Mouse (Mus musculus): ENCODE data around the gene Egfl6. TPM values are rescaled to one million over a fixed set of nuclear protein-coding genes. Genes with fewer than 3 reads are reported as not detected.

Gene Egfl6
- polyA plus RNA-seq, 1 experiment = not detected

- Histone ChIP-seq H3K4me3 (no peak overlapping the region), H3ac (ENCODE audit: control insufficient read depth, insufficient read length) (no peak overlapping the region), H3K27me3 (ENCODE audit: control insufficient read depth, insufficient read depth, insufficient read length) (no peaks in the 10 kb centered on the region), H3K79me2 (ENCODE audit: control insufficient read depth, insufficient read depth) (no peaks in the 10 kb centered on the region), H3K4me2 (ENCODE audit: low read depth) (no peak overlapping the region), H3K36me3 (ENCODE audit: control insufficient read depth, insufficient read depth) (no peaks in the 10 kb centered on the region)
- TF ChIP-seq POLR2AphosphoS2 (IDR thresholded peaks at IDR 0.05; ENCODE audit: insufficient read length, low read depth) = no peak
- no peak for TF ChIP-seq CEBPB (IDR thresholded peaks at IDR 0.05; ENCODE audit: insufficient read depth, poor library complexity, severe bottlenecking)
- TF ChIP-seq REST (IDR thresholded peaks at IDR 0.05; ENCODE audit: insufficient read depth, insufficient read length) = no peak
- no peak for TF ChIP-seq TCF3 (IDR thresholded peaks at IDR 0.05; ENCODE audit: insufficient read length, low read depth)
- TF ChIP-seq SRF (IDR thresholded peaks at IDR 0.05; ENCODE audit: control insufficient read depth, insufficient read length, low read depth) = no peak
- no peak for TF ChIP-seq MAX (IDR thresholded peaks at IDR 0.05; ENCODE audit: low read depth)
- no peak for TF ChIP-seq POLR2A (IDR thresholded peaks at IDR 0.05; ENCODE audit: insufficient read length, low read depth)
- TF ChIP-seq MYOD1 (IDR thresholded peaks at IDR 0.05; ENCODE audit: control insufficient read depth in 1 of 3, insufficient read length in 2 of 3, low read depth in 2 of 3) = no peak
- no peak for TF ChIP-seq E2F4 (IDR thresholded peaks at IDR 0.05; ENCODE audit: insufficient read depth)
- no peak for TF ChIP-seq TCF12 (IDR thresholded peaks at IDR 0.05; ENCODE audit: insufficient read depth, poor library complexity, severe bottlenecking)
- no peak for TF ChIP-seq MYOG (IDR thresholded peaks at IDR 0.05; ENCODE audit: control insufficient read depth in 1 of 3, insufficient read depth in 1 of 3, insufficient read length in 2 of 3, low read depth in 2 of 3)
- TF ChIP-seq USF1 (IDR thresholded peaks at IDR 0.05; ENCODE audit: low read depth) = no peak
These were observed 36.2 kb upstream of the Egfl6 start for GRCm38 (mm10) chrX:166621560-166622301.

- TF ChIP-seq MYOD1 (IDR thresholded peaks at IDR 0.05; ENCODE audit: control insufficient read depth in 1 of 3, insufficient read length in 2 of 3, low read depth in 2 of 3) (no peak), REST (IDR thresholded peaks at IDR 0.05; ENCODE audit: insufficient read depth, insufficient read length) (no peak), TCF3 (IDR thresholded peaks at IDR 0.05; ENCODE audit: insufficient read length, low read depth) (no peak), TCF12 (IDR thresholded peaks at IDR 0.05; ENCODE audit: insufficient read depth, poor library complexity, severe bottlenecking) (no peak), E2F4 (IDR thresholded peaks at IDR 0.05; ENCODE audit: insufficient read depth) (no peak)
- Histone ChIP-seq H3K27me3 (ENCODE audit: control insufficient read depth, insufficient read depth, insufficient read length) (no peaks in the 10 kb centered on the region), H3ac (ENCODE audit: control insufficient read depth, insufficient read length) (no peak overlapping the region), H3K4me2 (ENCODE audit: low read depth) (no peak overlapping the region), H3K4me3 (no peak overlapping the region), H3K36me3 (ENCODE audit: control insufficient read depth, insufficient read depth) (no peaks in the 10 kb centered on the region), H3K79me2 (ENCODE audit: control insufficient read depth, insufficient read depth) (no peaks in the 10 kb centered on the region)
These were observed 35.4 kb upstream of the Egfl6 start for GRCm38 (mm10) chrX:166620900-166621299.

DNA sequence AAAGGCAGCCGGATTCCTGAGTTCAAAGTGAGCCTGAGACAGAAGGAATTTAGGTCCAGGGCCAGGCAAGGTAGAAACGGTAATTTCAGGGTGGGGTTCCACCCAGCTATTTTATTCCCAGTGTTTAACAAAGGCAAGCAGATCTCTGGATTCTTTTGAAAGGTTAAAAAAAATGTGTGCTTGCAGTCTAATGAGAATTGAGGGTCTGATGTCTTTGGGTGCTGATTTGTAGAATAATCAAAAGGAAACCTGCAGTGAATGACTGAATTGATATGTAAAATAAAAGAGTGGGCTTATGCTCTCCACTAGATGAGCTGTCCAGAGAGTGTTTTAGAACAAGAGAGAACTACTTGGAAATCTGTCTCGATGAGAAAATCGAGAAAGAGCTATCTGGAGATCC, 33.6 kb upstream of the Egfl6 start:
- Histone ChIP-seq H3K79me2 (ENCODE audit: control insufficient read depth, insufficient read depth) (no peaks in the 10 kb centered on the region), H3K4me2 (ENCODE audit: low read depth) (no peak overlapping the region), H3K4me3 (no peak overlapping the region), H3K36me3 (ENCODE audit: control insufficient read depth, insufficient read depth) (no peaks in the 10 kb centered on the region), H3ac (ENCODE audit: control insufficient read depth, insufficient read length) (no peak overlapping the region), H3K27me3 (ENCODE audit: control insufficient read depth, insufficient read depth, insufficient read length) (no peaks in the 10 kb centered on the region)
- TF ChIP-seq TCF3 (IDR thresholded peaks at IDR 0.05; ENCODE audit: insufficient read length, low read depth) = no peak
- no peak for TF ChIP-seq MYOD1 (IDR thresholded peaks at IDR 0.05; ENCODE audit: control insufficient read depth in 1 of 3, insufficient read length in 2 of 3, low read depth in 2 of 3)
- no peak for TF ChIP-seq SRF (IDR thresholded peaks at IDR 0.05; ENCODE audit: control insufficient read depth, insufficient read length, low read depth)
- no peak for TF ChIP-seq CEBPB (IDR thresholded peaks at IDR 0.05; ENCODE audit: insufficient read depth, poor library complexity, severe bottlenecking)
- TF ChIP-seq POLR2A (IDR thresholded peaks at IDR 0.05; ENCODE audit: insufficient read length, low read depth) = no peak
- TF ChIP-seq POLR2AphosphoS2 (IDR thresholded peaks at IDR 0.05; ENCODE audit: insufficient read length, low read depth) = no peak
- no peak for TF ChIP-seq MAX (IDR thresholded peaks at IDR 0.05; ENCODE audit: low read depth)
- TF ChIP-seq USF1 (IDR thresholded peaks at IDR 0.05; ENCODE audit: low read depth) = no peak
- TF ChIP-seq E2F4 (IDR thresholded peaks at IDR 0.05; ENCODE audit: insufficient read depth) = no peak
- no peak for TF ChIP-seq TCF12 (IDR thresholded peaks at IDR 0.05; ENCODE audit: insufficient read depth, poor library complexity, severe bottlenecking)
- TF ChIP-seq REST (IDR thresholded peaks at IDR 0.05; ENCODE audit: insufficient read depth, insufficient read length) = no peak
- no peak for TF ChIP-seq MYOG (IDR thresholded peaks at IDR 0.05; ENCODE audit: control insufficient read depth in 1 of 3, insufficient read depth in 1 of 3, insufficient read length in 2 of 3, low read depth in 2 of 3)

GRCm38 (mm10) chrX:166615191-166615590, 29.7 kb upstream of the Egfl6 start:
- Histone ChIP-seq H3K36me3 (ENCODE audit: control insufficient read depth, insufficient read depth) (no peaks in the 10 kb centered on the region), H3K79me2 (ENCODE audit: control insufficient read depth, insufficient read depth) (no peaks in the 10 kb centered on the region), H3K4me2 (ENCODE audit: low read depth) (no peak overlapping the region), H3K27me3 (ENCODE audit: control insufficient read depth, insufficient read depth, insufficient read length) (no peaks in the 10 kb centered on the region), H3ac (ENCODE audit: control insufficient read depth, insufficient read length) (no peak overlapping the region), H3K4me3 (no peak overlapping the region)
- TF ChIP-seq REST (IDR thresholded peaks at IDR 0.05; ENCODE audit: insufficient read depth, insufficient read length) (no peak), CEBPB (IDR thresholded peaks at IDR 0.05; ENCODE audit: insufficient read depth, poor library complexity, severe bottlenecking) (no peak), MYOD1 (IDR thresholded peaks at IDR 0.05; ENCODE audit: control insufficient read depth in 1 of 3, insufficient read length in 2 of 3, low read depth in 2 of 3) (no peak), MYOG (IDR thresholded peaks at IDR 0.05; ENCODE audit: control insufficient read depth in 1 of 3, insufficient read depth in 1 of 3, insufficient read length in 2 of 3, low read depth in 2 of 3) (no peak), USF1 (IDR thresholded peaks at IDR 0.05; ENCODE audit: low read depth) (no peak), POLR2AphosphoS2 (IDR thresholded peaks at IDR 0.05; ENCODE audit: insufficient read length, low read depth) (no peak), TCF12 (IDR thresholded peaks at IDR 0.05; ENCODE audit: insufficient read depth, poor library complexity, severe bottlenecking) (no peak), MAX (IDR thresholded peaks at IDR 0.05; ENCODE audit: low read depth) (no peak), POLR2A (IDR thresholded peaks at IDR 0.05; ENCODE audit: insufficient read length, low read depth) (no peak), SRF (IDR thresholded peaks at IDR 0.05; ENCODE audit: control insufficient read depth, insufficient read length, low read depth) (no peak), E2F4 (IDR thresholded peaks at IDR 0.05; ENCODE audit: insufficient read depth) (no peak), TCF3 (IDR thresholded peaks at IDR 0.05; ENCODE audit: insufficient read length, low read depth) (no peak)

Data from myocyte (in vitro differentiated cells).